Mouse (Mus musculus) liver, embryonic 11.5 days (tissue): ENCODE results near the gene Akap10. TPM values are rescaled to one million over a fixed set of nuclear protein-coding genes. Genes with fewer than 3 reads are reported as not detected.
"Not testable (repeated sequence)": the region's sequence is repeated elsewhere in the genome, so short reads cannot be mapped to it uniquely, and the experiment has no call there.

ENCODE experiments used
- ATAC-seq: fragments of 200-750 bp; cut with Nextera tagmentation; replicated peaks from 2 replicates; pipeline ENCODE4 v1.8.0; 2017; ENCODE audit warnings: moderate number of reproducible peaks, mild to moderate bottlenecking, moderate TSS enrichment, moderate library complexity; ENCODE audit not compliant: low FRiP score
- DNase-seq: peaks from one replicate; pipeline ENCODE4 v3.0.0-alpha.2; 2017; ENCODE audit warnings: low spot score
- H3K27ac ChIP-seq: fragments of 300-500 bp; sonication (generic); 2 replicates; pipeline ENCODE4 v1.5.1; 2014; ENCODE audit warnings: mild to moderate bottlenecking, low read depth, low read length, control low read depth
- H3K27me3 ChIP-seq: fragments of 300-500 bp; sonication (generic); replicated peaks from 2 replicates; pipeline ENCODE4 v1.6.1; 2014; ENCODE audit warnings: low read length, mixed read lengths; ENCODE audit not compliant: control insufficient read depth, insufficient read depth
- H3K36me3 ChIP-seq: fragments of 300-500 bp; sonication (generic); 2 replicates; pipeline ENCODE4 v1.6.1; 2014; ENCODE audit warnings: mild to moderate bottlenecking, low read length, moderate library complexity, mixed read lengths; ENCODE audit not compliant: control insufficient read depth, insufficient read depth
- H3K4me1 ChIP-seq: fragments of 300-500 bp; sonication (generic); replicated peaks from 2 replicates; pipeline ENCODE4 v1.6.1; 2014; ENCODE audit warnings: low read length, mixed read lengths; ENCODE audit not compliant: control insufficient read depth, insufficient read depth
- H3K4me2 ChIP-seq: fragments of 300-500 bp; sonication (generic); 2 replicates; pipeline ENCODE4 v1.6.1; 2014; ENCODE audit warnings: mild to moderate bottlenecking, control low read depth, moderate library complexity
- H3K4me3 ChIP-seq: fragments of 300-500 bp; sonication (generic); 2 replicates; pipeline ENCODE4 v1.5.1; 2014; ENCODE audit warnings: low read depth, low read length, control low read depth
- H3K9ac ChIP-seq: fragments of 300-500 bp; sonication (generic); 2 replicates; pipeline ENCODE4 v1.6.1; 2014; ENCODE audit warnings: low read depth, low read length, control low read depth
- H3K9me3 ChIP-seq: fragments of 300-500 bp; sonication (generic); 2 replicates; pipeline ENCODE4 v1.6.1; 2016; ENCODE audit warnings: low read length, inconsistent platforms, mixed read lengths; ENCODE audit not compliant: control insufficient read depth
- WGBS: fragments of 180-500 bp; shearing (Covaris S2); extraction: QIAGEN DNeasy Blood & Tissue Kit; methylation state at CpG from one replicate; pipeline ENCODE4 v1.1.7; 2014; 5-methylcytosine and 5-hydroxymethylcytosine counted together
- polyA plus RNA-seq: library from polyadenylated mRNA; unstranded; fragments of >200 nt; fragmentation: Nextera tagmentation; extraction: Ambion mirVana; gene quantifications from 2 replicates; pipeline ENCODE4 v1.2.1, GENCODE M21; 2014

Akap10 gene
- polyA plus RNA-seq, 1 experiment from 2014 or later: 17.9 TPM

GRCm38 (mm10) chr11:61855539-61855938, 74.5 kb downstream of the Akap10 start:
- peak overlapping the region; percentile 75 for H3K4me2 ChIP-seq

DNA sequence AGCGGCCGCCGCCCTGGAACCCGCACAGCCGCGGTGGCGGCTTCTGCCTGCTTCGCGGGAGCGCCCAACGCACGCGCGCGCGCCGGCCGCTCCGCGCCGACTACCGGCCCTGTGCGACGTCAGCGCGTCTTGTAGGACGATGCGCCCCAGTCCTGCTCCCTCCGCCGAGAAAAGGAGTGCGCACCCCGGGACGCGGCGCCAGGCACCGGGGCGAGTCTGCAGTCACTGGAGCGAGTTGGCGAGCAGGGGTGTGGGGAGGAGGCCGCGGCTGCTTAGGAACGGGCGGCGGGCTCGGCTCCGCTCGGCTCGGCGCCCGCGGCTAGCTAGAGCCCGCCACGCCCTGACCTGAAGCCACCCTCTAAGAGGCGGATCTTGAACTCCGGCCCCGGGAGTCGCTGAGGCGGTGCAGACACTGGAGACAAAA, 75.1 kb downstream of the Akap10 start, which contains the start of gene Ulk2:
Ulk2 (minus strand) TSS at position 86 of the 424 bp plus-strand sequence.
- H3K27me3 ChIP-seq: no peaks in the 10 kb centered on the region
- under 1% methylated on average over 58 of the region's 58 CpGs for WGBS
- peak within 1 kb of the TSS; percentile 94 for H3K4me3 ChIP-seq

More at GRCm38 (mm10) chr11:61855539-61855938, 74.5 kb downstream of the Akap10 start:
- Histone ChIP-seq H3K9me3 (no peaks in the 10 kb centered on the region), H3K4me3 (peak overlapping the region; percentile 94), H3K27me3 (no peaks in the 10 kb centered on the region), H3K4me1 (no peaks in the 10 kb centered on the region; the same call in 1 of the 2 replicates), H3K9ac (peak overlapping the region; percentile 82), H3K36me3 (no peaks in the 10 kb centered on the region), H3K27ac (no peak overlapping the region)
- DNase-seq (no peak), ATAC-seq (no peak)
- 46% methylated on average over 6 of the region's 6 CpGs for WGBS

GRCm38 (mm10) chr11:61854211-61854987, 75.7 kb downstream of the Akap10 start:
- Histone ChIP-seq H3K4me1 (no peaks in the 10 kb centered on the region; the same call in 1 of the 2 replicates), H3K9ac (peak overlapping the region; percentile 82), H3K4me2 (peak overlapping the region; percentile 75), H3K4me3 (peak overlapping the region; percentile 94), H3K27me3 (no peaks in the 10 kb centered on the region), H3K36me3 (no peaks in the 10 kb centered on the region), H3K27ac (peak overlapping the region; percentile 86), H3K9me3 (no peaks in the 10 kb centered on the region)
- WGBS: under 1% methylated on average over 81 of the region's 87 CpGs
- ATAC-seq (peak; percentile 86), DNase-seq (peak; percentile 85)

More for the DNA sequence above, 75.1 kb downstream of the Akap10 start, which contains the start of gene Ulk2:
- peak; percentile 89 for DNase-seq
- peak within 1 kb of the TSS; percentile 82 for H3K9ac ChIP-seq
- no peaks in the 10 kb centered on the region; the same call in 1 of the 2 replicates for H3K4me1 ChIP-seq
- H3K4me2 ChIP-seq: peak within 1 kb of the TSS; percentile 75
- no peaks in the 10 kb centered on the region for H3K36me3 ChIP-seq
- ATAC-seq: peak; percentile 83
- no peaks in the 10 kb centered on the region for H3K9me3 ChIP-seq
- peak within 1 kb of the TSS; percentile 86 for H3K27ac ChIP-seq

- H3K27ac ChIP-seq: no peak overlapping the region
- ATAC-seq (no peak), DNase-seq (no peak)
- H3K4me1 ChIP-seq: no peaks in the 10 kb centered on the region; the same call in 1 of the 2 replicates
- no peaks in the 10 kb centered on the region for H3K36me3 ChIP-seq
- no peaks in the 10 kb centered on the region for H3K27me3 ChIP-seq
- H3K4me2 ChIP-seq: peak overlapping the region; percentile 75
- peak overlapping the region; percentile 94 for H3K4me3 ChIP-seq
- peak overlapping the region; percentile 82 for H3K9ac ChIP-seq
- 18% methylated on average over 5 of the region's 5 CpGs for WGBS
- H3K9me3 ChIP-seq: no peaks in the 10 kb centered on the region
Observed at GRCm38 (mm10) chr11:61853659-61854058, 76.4 kb downstream of the Akap10 start.

GRCm38 (mm10) chr11:61852916-61853315, 77.1 kb downstream of the Akap10 start:
- H3K9me3 ChIP-seq: no peaks in the 10 kb centered on the region
- no peaks in the 10 kb centered on the region; the same call in 1 of the 2 replicates for H3K4me1 ChIP-seq
- H3K27ac ChIP-seq: no peak overlapping the region
- H3K36me3 ChIP-seq: no peaks in the 10 kb centered on the region
- ATAC-seq (no peak), DNase-seq (no peak)
- H3K9ac ChIP-seq: no peak overlapping the region
- no peaks in the 10 kb centered on the region for H3K27me3 ChIP-seq
- H3K4me2 ChIP-seq: no peak overlapping the region
- no peak overlapping the region for H3K4me3 ChIP-seq

GRCm38 (mm10) chr11:61851195-61851594, 78.9 kb downstream of the Akap10 start:
- DNase-seq: no peak
- 66% methylated on average over 3 of the region's 3 CpGs for whole genome bisulfite sequencing

GRCm38 (mm10) chr11:61840663-61841062, 89.4 kb downstream of the Akap10 start:
- not testable (repeated sequence) for H3K27ac ChIP-seq, H3K36me3 ChIP-seq, DNase-seq, H3K27me3 ChIP-seq, H3K4me1 ChIP-seq, H3K4me2 ChIP-seq, H3K9ac ChIP-seq, ATAC-seq, H3K4me3 ChIP-seq, H3K9me3 ChIP-seq
- 54% methylated on average over 3 of the region's 3 CpGs for WGBS

More at GRCm38 (mm10) chr11:61851195-61851594, 78.9 kb downstream of the Akap10 start:
- Histone ChIP-seq H3K27me3 (no peaks in the 10 kb centered on the region), H3K36me3 (no peaks in the 10 kb centered on the region), H3K9ac (no peak overlapping the region), H3K9me3 (no peaks in the 10 kb centered on the region), H3K4me1 (no peaks in the 10 kb centered on the region; the same call in 1 of the 2 replicates), H3K27ac (no peak overlapping the region), H3K4me3 (no peak overlapping the region), H3K4me2 (no peak overlapping the region)
- no peak for ATAC-seq

DNA sequence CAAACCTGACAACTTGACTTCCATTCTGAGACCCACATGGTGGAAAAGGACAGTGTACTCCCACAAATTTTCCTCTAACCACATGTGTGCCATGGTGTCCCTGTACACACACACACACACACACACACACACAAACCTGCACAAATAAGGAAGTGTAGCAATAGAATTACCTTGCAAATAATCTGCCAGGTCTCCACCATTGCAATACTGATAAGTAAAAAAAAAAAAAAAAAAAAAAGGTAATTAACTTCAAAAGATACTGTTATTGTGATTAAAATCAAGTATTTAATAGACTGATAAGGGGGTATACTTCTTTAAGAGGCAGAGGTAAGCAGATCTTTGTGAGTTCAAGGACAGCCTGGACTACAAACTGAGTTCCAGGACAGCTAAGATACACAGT, 90.1 kb downstream of the Akap10 start:
- Histone ChIP-seq H3K4me3 (no peak overlapping the region), H3K9ac (no peak overlapping the region), H3K4me1 (no peaks in the 10 kb centered on the region), H3K36me3 (no peaks in the 10 kb centered on the region; the same call in 1 of the 2 replicates), H3K9me3 (no peaks in the 10 kb centered on the region), H3K4me2 (no peak overlapping the region), H3K27ac (no peak overlapping the region), H3K27me3 (no peaks in the 10 kb centered on the region)
- ATAC-seq (no peak), DNase-seq (no peak)
